Mouse (Mus musculus) heart, embryonic 14.5 days (tissue): ENCODE data around the gene Ctnnbip1. TPM values are rescaled to one million over a fixed set of nuclear protein-coding genes. Genes with fewer than 3 reads are reported as not detected.
A peak's percentile ranks its signal among the peaks of the same experiment; 100 is the strongest.

Experiments used
- ATAC-seq: fragments of 200-750 bp; cut with Nextera tagmentation; 2 replicates; pipeline ENCODE4 v1.8.0; 2017; ENCODE audit warnings: low read depth, moderate TSS enrichment; ENCODE audit not compliant: insufficient number of reproducible peaks, insufficient read depth, low FRiP score
- H3K27ac ChIP-seq, 2 experiments: fragments of 200-500 bp in 1 of 2; fragments of 300-500 bp in 1 of 2; sonication (generic) in 1 of 2; replicated peaks in 1 of 2; 2 replicates each; pipeline ENCODE4 v1.5.1; 2012 to 2014; ENCODE audit warnings: low read depth in 2 of 2, low read length in 2 of 2, control low read depth in 1 of 2, mild to moderate bottlenecking in 1 of 2, mixed read lengths in 1 of 2; ENCODE audit not compliant: control insufficient read depth in 1 of 2, insufficient read depth in 1 of 2
- H3K27me3 ChIP-seq: fragments of 300-500 bp; sonication (generic); 2 replicates; pipeline ENCODE4 v1.6.1; 2014; ENCODE audit warnings: mild to moderate bottlenecking, low read length, control low read depth; ENCODE audit not compliant: control insufficient read depth, insufficient read depth
- H3K36me3 ChIP-seq: fragments of 300-500 bp; sonication (generic); 2 replicates; pipeline ENCODE4 v1.6.1; 2014; ENCODE audit warnings: mild to moderate bottlenecking, control low read depth, low read length, mixed read lengths; ENCODE audit not compliant: control insufficient read depth, insufficient read depth
- H3K4me1 ChIP-seq, 2 experiments: fragments of 200-500 bp in 1 of 2; fragments of 300-500 bp in 1 of 2; sonication (generic) in 1 of 2; 2 replicates each; pipeline ENCODE4 v1.6.1; 2012 to 2014; ENCODE audit warnings: low read length in 2 of 2, control low read depth in 1 of 2, mixed read lengths in 1 of 2; ENCODE audit not compliant: control insufficient read depth in 2 of 2, insufficient read depth in 2 of 2
- H3K4me2 ChIP-seq: fragments of 300-500 bp; sonication (generic); 2 replicates; pipeline ENCODE4 v1.6.1; 2014; ENCODE audit warnings: mild to moderate bottlenecking, low read length
- H3K4me3 ChIP-seq, 2 experiments: fragments of 200-500 bp in 1 of 2; fragments of 300-500 bp in 1 of 2; sonication (generic) in 1 of 2; 2 replicates each; pipeline ENCODE4 v1.5.1; 2012 to 2014; ENCODE audit warnings: low read length in 2 of 2, mild to moderate bottlenecking in 2 of 2, control low read depth in 1 of 2, low read depth in 1 of 2, moderate library complexity in 1 of 2; ENCODE audit not compliant: control insufficient read depth in 1 of 2, insufficient read depth in 1 of 2
- H3K9ac ChIP-seq: fragments of 300-500 bp; sonication (generic); 2 replicates; pipeline ENCODE4 v1.6.1; 2014; ENCODE audit warnings: mild to moderate bottlenecking, low read length
- H3K9me3 ChIP-seq: fragments of 300-500 bp; sonication (generic); 2 replicates; pipeline ENCODE4 v1.6.1; 2016; ENCODE audit warnings: low read length, control low read depth; ENCODE audit not compliant: control insufficient read depth
- WGBS: fragments of 180-500 bp; shearing (Covaris S2); extraction: QIAGEN DNeasy Blood & Tissue Kit; methylation state at CpG from one replicate; pipeline ENCODE4 v1.1.7; 2014; 5-methylcytosine and 5-hydroxymethylcytosine counted together
- polyA plus RNA-seq: library from polyadenylated mRNA; unstranded; fragments of >200 nt; fragmentation: Nextera tagmentation; extraction: Ambion mirVana; gene quantifications from 2 replicates; pipeline ENCODE4 v1.2.1, GENCODE M21; 2014

The Ctnnbip1 gene
- polyA plus RNA-seq, 1 experiment from 2014 or later = 43.1 TPM

GRCm38 (mm10) chr4:149576993-149577548 lies 59.0 kb downstream of the Ctnnbip1 start:
- H3K9ac ChIP-seq = no peak overlapping the region

GRCm38 (mm10) chr4:149578085-149578681 lies 60.1 kb downstream of the Ctnnbip1 start:
- Histone ChIP-seq H3K27me3 (peaks cover 56% of the 10 kb centered on the region), H3K27ac (no peak overlapping the region), H3K9ac (no peak overlapping the region), H3K4me3 (no peak overlapping the region), H3K36me3 (no peaks in the 10 kb centered on the region), H3K9me3 (no peaks in the 10 kb centered on the region), H3K4me2 (no peak overlapping the region), H3K4me1 (no peaks in the 10 kb centered on the region; a peak in 1 of 4 replicates)
- ATAC-seq = no peak
- 56% methylated on average over 13 of the region's 13 CpGs for WGBS

More at GRCm38 (mm10) chr4:149576993-149577548, 59.0 kb downstream of the Ctnnbip1 start:
- Histone ChIP-seq H3K9me3 (no peaks in the 10 kb centered on the region), H3K4me3 (no peak overlapping the region), H3K36me3 (no peaks in the 10 kb centered on the region), H3K4me2 (no peak overlapping the region), H3K27ac (no peak overlapping the region), H3K27me3 (peaks cover 53% of the 10 kb centered on the region), H3K4me1 (peaks cover 6% of the 10 kb centered on the region in 2 experiments)
- WGBS = 48% methylated on average over 4 of the region's 4 CpGs
- no peak for ATAC-seq

GRCm38 (mm10) chr4:149578831-149579230 lies 60.8 kb downstream of the Ctnnbip1 start:
- H3K36me3 ChIP-seq = no peaks in the 10 kb centered on the region
- H3K4me2 ChIP-seq = no peak overlapping the region
- no peak for ATAC-seq
- no peaks in the 10 kb centered on the region for H3K9me3 ChIP-seq
- no peak overlapping the region for H3K9ac ChIP-seq
- no peak overlapping the region for H3K4me3 ChIP-seq
- no peak overlapping the region for H3K27ac ChIP-seq
- H3K27me3 ChIP-seq = peaks cover 54% of the 10 kb centered on the region
- 70% methylated on average over 7 of the region's 7 CpGs for WGBS
- no peaks in the 10 kb centered on the region for H3K4me1 ChIP-seq

- H3K4me2 ChIP-seq = no peak overlapping the region
- H3K4me3 ChIP-seq = no peak overlapping the region
- WGBS = 77% methylated on average over 8 of the region's 8 CpGs
- H3K27me3 ChIP-seq = peaks cover 69% of the 10 kb centered on the region
- peaks cover 6 to 7% of the 10 kb centered on the region in 2 experiments; a peak in 3 of 4 replicates for H3K4me1 ChIP-seq
- 0 out of 2 replicates have a peak, but pooled peaks have one; percentile 5 for ATAC-seq
- H3K9me3 ChIP-seq = no peaks in the 10 kb centered on the region
- no peak overlapping the region for H3K9ac ChIP-seq
- H3K27ac ChIP-seq = no peak overlapping the region
- H3K36me3 ChIP-seq = no peaks in the 10 kb centered on the region
Observed at GRCm38 (mm10) chr4:149585236-149585635, 67.2 kb downstream of the Ctnnbip1 start.

- Histone ChIP-seq H3K4me3 (peak within 1 kb of the TSS; percentile 83 to 88), H3K4me1 (peaks cover 6 to 7% of the 10 kb centered on the region in 2 experiments; a peak in 3 of 4 replicates), H3K27me3 (peaks cover 60% of the 10 kb centered on the region), H3K9ac (peak within 1 kb of the TSS; percentile 82), H3K27ac (no peak within 1 kb of the TSS), H3K9me3 (no peaks in the 10 kb centered on the region), H3K4me2 (peak within 1 kb of the TSS; percentile 99), H3K36me3 (no peaks in the 10 kb centered on the region)
- 1% methylated on average over 63 of the region's 103 CpGs for WGBS
- ATAC-seq = peak; percentile 57
Observed at GRCm38 (mm10) chr4:149586044-149586782, 68.2 kb downstream of the Ctnnbip1 start, which contains the start of gene Clstn1. Gene Clstn1 (plus strand): TSS chr4:149586468.

GRCm38 (mm10) chr4:149586783-149587595 lies 69.0 kb downstream of the Ctnnbip1 start:
- peak overlapping the region; percentile 82 for H3K9ac ChIP-seq
- no peak overlapping the region for H3K27ac ChIP-seq
- H3K27me3 ChIP-seq = peaks cover 52% of the 10 kb centered on the region
- H3K9me3 ChIP-seq = no peaks in the 10 kb centered on the region; the same call in 1 of the 2 replicates
- peaks cover 6 to 7% of the 10 kb centered on the region in 2 experiments; a peak in 3 of 4 replicates for H3K4me1 ChIP-seq
- WGBS = under 1% methylated on average over 72 of the region's 72 CpGs
- H3K4me3 ChIP-seq = peak overlapping the region; percentile 83 to 88
- ATAC-seq = peak; percentile 51
- no peaks in the 10 kb centered on the region for H3K36me3 ChIP-seq
- H3K4me2 ChIP-seq = peak overlapping the region; percentile 99
